Mouse (Mus musculus) hindbrain, embryonic 16.5 days (tissue): ENCODE results near the gene Gm13539. TPM values are rescaled to one million over a fixed set of nuclear protein-coding genes. Genes with fewer than 3 reads are reported as not detected.
"Not testable (repeated sequence)": the region's sequence is repeated elsewhere in the genome, so short reads cannot be mapped to it uniquely, and the experiment has no call there.

ENCODE experiments used
- ATAC-seq: fragments of 200-750 bp; cut with Nextera tagmentation; 2 replicates; pipeline ENCODE4 v1.8.0; 2017; ENCODE audit warnings: moderate TSS enrichment, moderate library complexity
- H3K27ac ChIP-seq: fragments of 300-500 bp; sonication (generic); 2 replicates; pipeline ENCODE4 v1.5.1; 2014; ENCODE audit warnings: low read depth, mild to moderate bottlenecking, control low read depth, low read length, moderate library complexity
- H3K27me3 ChIP-seq: fragments of 300-500 bp; sonication (generic); replicated peaks from 2 replicates; pipeline ENCODE4 v1.6.1; 2014; ENCODE audit warnings: low read length; ENCODE audit not compliant: control insufficient read depth, insufficient read depth
- H3K36me3 ChIP-seq: fragments of 300-500 bp; sonication (generic); 2 replicates; pipeline ENCODE4 v1.6.1; 2014; ENCODE audit warnings: mild to moderate bottlenecking, low read length, moderate library complexity, mixed read lengths; ENCODE audit not compliant: control insufficient read depth, insufficient read depth
- H3K4me1 ChIP-seq: fragments of 300-500 bp; sonication (generic); 2 replicates; pipeline ENCODE4 v1.6.1; 2014; ENCODE audit warnings: low read depth, low read length; ENCODE audit not compliant: control insufficient read depth, insufficient read depth
- H3K4me2 ChIP-seq: fragments of 300-500 bp; sonication (generic); 2 replicates; pipeline ENCODE4 v1.6.1; 2014; ENCODE audit warnings: mild to moderate bottlenecking, low read length, control low read depth, moderate library complexity
- H3K4me3 ChIP-seq: fragments of 300-500 bp; sonication (generic); 2 replicates; pipeline ENCODE4 v1.5.1; 2014; ENCODE audit warnings: mild to moderate bottlenecking, low read length, control low read depth, moderate library complexity
- H3K9ac ChIP-seq: fragments of 300-500 bp; sonication (generic); 2 replicates; pipeline ENCODE4 v1.6.1; 2014; ENCODE audit warnings: low read depth, mild to moderate bottlenecking, control low read depth, low read length, moderate library complexity
- H3K9me3 ChIP-seq: fragments of 300-500 bp; sonication (generic); 2 replicates; pipeline ENCODE4 v1.6.1; 2014; ENCODE audit warnings: mild to moderate bottlenecking, low read length, moderate library complexity; ENCODE audit not compliant: control insufficient read depth
- WGBS: fragments of 180-500 bp; shearing (Covaris S2); extraction: QIAGEN DNeasy Blood & Tissue Kit; methylation state at CpG from one replicate; pipeline ENCODE4 v1.1.7; 2014; 5-methylcytosine and 5-hydroxymethylcytosine counted together
- polyA plus RNA-seq: library from polyadenylated mRNA; unstranded; fragments of >200 nt; fragmentation: Nextera tagmentation; extraction: Ambion mirVana; gene quantifications from 2 replicates; pipeline ENCODE4 v1.2.1, GENCODE M21; 2015

The Gm13539 gene
- not detected in 2 replicates for polyA plus RNA-seq

- Histone ChIP-seq H3K27ac (no peak within 1 kb of the TSS), H3K4me2 (no peak within 1 kb of the TSS), H3K9me3 (no peaks in the 10 kb centered on the region), H3K9ac (no peak within 1 kb of the TSS), H3K36me3 (no peaks in the 10 kb centered on the region), H3K27me3 (no peaks in the 10 kb centered on the region), H3K4me3 (no peak within 1 kb of the TSS), H3K4me1 (no peaks in the 10 kb centered on the region)
- no peak for ATAC-seq
- 85% methylated on average over 3 of the region's 3 CpGs for WGBS
These were observed at the start of gene Gm13539 for GRCm38 (mm10) chr2:25781957-25782356. TSS of gene Gm13539 (plus strand) at chr2:25782257.

- Histone ChIP-seq H3K9me3 (0 out of 2 replicates have a peak, but pooled peaks cover 3% of the 10 kb centered on the region), H3K4me2 (no peak overlapping the region), H3K4me3 (no peak overlapping the region), H3K9ac (no peak overlapping the region), H3K27me3 (no peaks in the 10 kb centered on the region), H3K36me3 (no peaks in the 10 kb centered on the region), H3K27ac (no peak overlapping the region), H3K4me1 (no peaks in the 10 kb centered on the region)
- 69% methylated on average over 2 of the region's 2 CpGs for WGBS
- ATAC-seq = no peak
These were observed 48.7 kb upstream of the Gm13539 start for GRCm38 (mm10) chr2:25733199-25733930.

- H3K27me3 ChIP-seq, H3K4me2 ChIP-seq, H3K9me3 ChIP-seq, H3K4me1 ChIP-seq, ATAC-seq, H3K36me3 ChIP-seq, H3K4me3 ChIP-seq, H3K27ac ChIP-seq, H3K9ac ChIP-seq: not testable (repeated sequence)
- WGBS = 74% methylated on average over 3 of the region's 3 CpGs
These were observed 45.3 kb upstream of the Gm13539 start, which contains the start of gene Obp2b for GRCm38 (mm10) chr2:25736709-25737108. TSS of gene Obp2b (plus strand) at chr2:25737009.

GRCm38 (mm10) chr2:25741671-25742070 lies 40.4 kb upstream of the Gm13539 start:
- Histone ChIP-seq H3K36me3 (no peaks in the 10 kb centered on the region), H3K4me2 (no peak overlapping the region), H3K4me1 (no peaks in the 10 kb centered on the region), H3K27me3 (no peaks in the 10 kb centered on the region), H3K4me3 (no peak overlapping the region), H3K9ac (no peak overlapping the region), H3K27ac (no peak overlapping the region), H3K9me3 (no peaks in the 10 kb centered on the region)
- WGBS = 60% methylated on average over 1 of the region's 1 CpGs
- no peak for ATAC-seq

- WGBS = 88% methylated on average over 1 of the region's 1 CpGs
- H3K4me2 ChIP-seq = no peak overlapping the region
- ATAC-seq = no peak
- H3K27ac ChIP-seq = no peak overlapping the region
- H3K4me3 ChIP-seq = no peak overlapping the region
- H3K9ac ChIP-seq = no peak overlapping the region
- H3K4me1 ChIP-seq = no peaks in the 10 kb centered on the region
- H3K27me3 ChIP-seq = no peaks in the 10 kb centered on the region
- H3K9me3 ChIP-seq = no peaks in the 10 kb centered on the region
- H3K36me3 ChIP-seq = no peaks in the 10 kb centered on the region
These were observed 27.9 kb upstream of the Gm13539 start for GRCm38 (mm10) chr2:25754201-25754600.

- WGBS = 63% methylated on average over 4 of the region's 4 CpGs
- no peaks in the 10 kb centered on the region for H3K27me3 ChIP-seq
- no peaks in the 10 kb centered on the region for H3K36me3 ChIP-seq
- no peak for ATAC-seq
- no peaks in the 10 kb centered on the region for H3K9me3 ChIP-seq
- no peak overlapping the region for H3K27ac ChIP-seq
- no peaks in the 10 kb centered on the region for H3K4me1 ChIP-seq
- H3K4me2 ChIP-seq = no peak overlapping the region
- H3K4me3 ChIP-seq = no peak overlapping the region
- no peak overlapping the region for H3K9ac ChIP-seq
These were observed 23.9 kb upstream of the Gm13539 start for GRCm38 (mm10) chr2:25758064-25758625.

GRCm38 (mm10) chr2:25765269-25765668 lies 16.8 kb upstream of the Gm13539 start, which contains the start of gene Lcn3:
TSS of gene Lcn3 (plus strand) at chr2:25765569.
- no peak within 1 kb of the TSS for H3K4me2 ChIP-seq
- H3K9ac ChIP-seq = no peak within 1 kb of the TSS
- 51% methylated on average over 2 of the region's 2 CpGs for WGBS
- no peak within 1 kb of the TSS for H3K4me3 ChIP-seq
- H3K36me3 ChIP-seq = no peaks in the 10 kb centered on the region
- no peaks in the 10 kb centered on the region for H3K9me3 ChIP-seq
- H3K27me3 ChIP-seq = no peaks in the 10 kb centered on the region
- no peak within 1 kb of the TSS for H3K27ac ChIP-seq
- no peaks in the 10 kb centered on the region for H3K4me1 ChIP-seq
- ATAC-seq = no peak

- Histone ChIP-seq H3K9ac (no peak overlapping the region), H3K4me1 (no peaks in the 10 kb centered on the region), H3K9me3 (no peaks in the 10 kb centered on the region), H3K4me2 (no peak overlapping the region), H3K36me3 (no peaks in the 10 kb centered on the region), H3K4me3 (no peak overlapping the region), H3K27me3 (no peaks in the 10 kb centered on the region), H3K27ac (no peak overlapping the region)
- ATAC-seq = no peak
- WGBS = 84% methylated on average over 4 of the region's 4 CpGs
These were observed 14.3 kb upstream of the Gm13539 start for GRCm38 (mm10) chr2:25767764-25768163.

- no peaks in the 10 kb centered on the region for H3K36me3 ChIP-seq
- 96% methylated on average over 2 of the region's 2 CpGs for WGBS
- H3K9ac ChIP-seq = no peak overlapping the region
- H3K4me3 ChIP-seq = no peak overlapping the region
- no peak overlapping the region for H3K4me2 ChIP-seq
- H3K4me1 ChIP-seq = no peaks in the 10 kb centered on the region
- no peak for ATAC-seq
- no peak overlapping the region for H3K27ac ChIP-seq
- no peaks in the 10 kb centered on the region for H3K9me3 ChIP-seq
- no peaks in the 10 kb centered on the region for H3K27me3 ChIP-seq
These were observed 8.6 kb upstream of the Gm13539 start for GRCm38 (mm10) chr2:25773507-25773906.
